Mouse (Mus musculus) lung, postnatal 25 days (tissue): ENCODE measurements around the gene Hexim1.

Experiments
- DNase-seq: peaks from one replicate; pipeline ENCODE4 v3.0.0; 2022; ENCODE audit warnings: low spot score

The Hexim1 gene

GRCm38 (mm10) chr11:103116008-103116818, at the start of gene Hexim1:
Gene Hexim1, plus strand, starts transcription at chr11:103116231.
- peak; percentile 100 for DNase-seq

- no peak for DNase-seq
Measured at GRCm38 (mm10) chr11:103067051-103067361, 49.0 kb upstream of the Hexim1 start.

- DNase-seq = peak; percentile 79
Measured at GRCm38 (mm10) chr11:103067457-103068001, 48.5 kb upstream of the Hexim1 start.

- DNase-seq = no peak
Measured at GRCm38 (mm10) chr11:103068272-103068671, 47.8 kb upstream of the Hexim1 start.

- no peak for DNase-seq
Measured at GRCm38 (mm10) chr11:103068884-103069283, 47.1 kb upstream of the Hexim1 start.

- no peak for DNase-seq
Measured at GRCm38 (mm10) chr11:103069731-103070130, 46.3 kb upstream of the Hexim1 start.

GRCm38 (mm10) chr11:103070322-103070880, 45.6 kb upstream of the Hexim1 start:
- no peak for DNase-seq

- DNase-seq = no peak
Measured at GRCm38 (mm10) chr11:103073671-103074070, 42.4 kb upstream of the Hexim1 start.

- no peak for DNase-seq
Measured at GRCm38 (mm10) chr11:103074121-103074650, 41.8 kb upstream of the Hexim1 start.

- DNase-seq = peak; percentile 52
Measured at GRCm38 (mm10) chr11:103074796-103075323, 41.2 kb upstream of the Hexim1 start.

- DNase-seq = no peak
Measured at GRCm38 (mm10) chr11:103076010-103076409, 40.0 kb upstream of the Hexim1 start.

GRCm38 (mm10) chr11:103076581-103076980, 39.5 kb upstream of the Hexim1 start:
- DNase-seq = no peak

- no peak for DNase-seq
Measured at GRCm38 (mm10) chr11:103078131-103078530, 37.9 kb upstream of the Hexim1 start.

GRCm38 (mm10) chr11:103080323-103081091, 35.5 kb upstream of the Hexim1 start:
- DNase-seq = no peak

- no peak for DNase-seq
Measured at GRCm38 (mm10) chr11:103081631-103082030, 34.4 kb upstream of the Hexim1 start.

- no peak for DNase-seq
Measured at GRCm38 (mm10) chr11:103093306-103093705, 22.7 kb upstream of the Hexim1 start.

- no peak for DNase-seq
Measured at GRCm38 (mm10) chr11:103093862-103094833, 21.9 kb upstream of the Hexim1 start.

- no peak for DNase-seq
Measured at GRCm38 (mm10) chr11:103095107-103095670, 20.8 kb upstream of the Hexim1 start.

GRCm38 (mm10) chr11:103095801-103096200, 20.2 kb upstream of the Hexim1 start:
- DNase-seq = no peak
